Mouse (Mus musculus) heart, embryonic 12.5 days (tissue): ENCODE results near the gene Cntd1. TPM values are rescaled to one million over a fixed set of nuclear protein-coding genes. Genes with fewer than 3 reads are reported as not detected.
"Not testable (repeated sequence)": the region's sequence is repeated elsewhere in the genome, so short reads cannot be mapped to it uniquely, and the experiment has no call there.

Experiments used
- ATAC-seq: fragments of 200-750 bp; cut with Nextera tagmentation; 2 replicates; pipeline ENCODE4 v1.8.0; 2017; ENCODE audit warnings: moderate TSS enrichment, moderate library complexity; ENCODE audit not compliant: insufficient number of reproducible peaks, low FRiP score
- H3K27ac ChIP-seq: fragments of 300-500 bp; sonication (generic); 2 replicates; pipeline ENCODE4 v1.5.1; 2016; ENCODE audit warnings: mild to moderate bottlenecking, moderate library complexity; ENCODE audit not compliant: poor library complexity, severe bottlenecking
- H3K27me3 ChIP-seq: fragments of 300-500 bp; sonication (generic); replicated peaks from 2 replicates; pipeline ENCODE4 v1.6.1; 2016; ENCODE audit warnings: mild to moderate bottlenecking, moderate library complexity
- H3K36me3 ChIP-seq: fragments of 300-500 bp; sonication (generic); 2 replicates; pipeline ENCODE4 v1.6.1; 2016; ENCODE audit warnings: mild to moderate bottlenecking, moderate library complexity
- H3K4me1 ChIP-seq: fragments of 300-500 bp; sonication (generic); replicated peaks from 2 replicates; pipeline ENCODE4 v1.6.1; 2016; ENCODE audit warnings: mild to moderate bottlenecking
- H3K4me2 ChIP-seq: fragments of 300-500 bp; sonication (generic); 2 replicates; pipeline ENCODE4 v1.6.1; 2016; ENCODE audit warnings: mild to moderate bottlenecking, moderate library complexity
- H3K4me3 ChIP-seq: fragments of 300-500 bp; sonication (generic); 2 replicates; pipeline ENCODE4 v1.5.1; 2016; ENCODE audit warnings: mild to moderate bottlenecking
- H3K9ac ChIP-seq: fragments of 300-500 bp; sonication (generic); 2 replicates; pipeline ENCODE4 v1.6.1; 2016; ENCODE audit warnings: mild to moderate bottlenecking, moderate library complexity
- H3K9me3 ChIP-seq: fragments of 300-500 bp; sonication (generic); replicated peaks from 2 replicates; pipeline ENCODE4 v1.6.1; 2016; ENCODE audit warnings: mild to moderate bottlenecking, moderate library complexity
- WGBS: fragments of 180-500 bp; shearing (Covaris S2); methylation state at CpG from one replicate; pipeline ENCODE4 v1.1.7; 2016; 5-methylcytosine and 5-hydroxymethylcytosine counted together
- polyA plus RNA-seq: library from polyadenylated mRNA; unstranded; fragments of >200 nt; fragmentation: Nextera tagmentation; extraction: Ambion mirVana; gene quantifications from 2 replicates; pipeline ENCODE4 v1.2.1, GENCODE M21; 2016

Cntd1 gene
- polyA plus RNA-seq, 1 experiment from 2014 or later, result 1.5 TPM

- peak overlapping the region; percentile 92 for H3K4me3 ChIP-seq
- peak overlapping the region; percentile 90 for H3K4me2 ChIP-seq
- H3K27me3 ChIP-seq, result no peaks in the 10 kb centered on the region
- peaks cover 12% of the 10 kb centered on the region for H3K4me1 ChIP-seq
- peak; percentile 66 for ATAC-seq
- H3K27ac ChIP-seq, result peak overlapping the region; percentile 82
- peaks cover 41% of the 10 kb centered on the region for H3K36me3 ChIP-seq
- peak overlapping the region; percentile 96 for H3K9ac ChIP-seq
- H3K9me3 ChIP-seq, result no peaks in the 10 kb centered on the region
- under 1% methylated on average over 17 of the region's 17 CpGs for WGBS
These were observed 37.7 kb downstream of the Cntd1 start for GRCm38 (mm10) chr11:101316501-101316917.

- 11% methylated on average over 4 of the region's 4 CpGs for WGBS
- no peak overlapping the region for H3K4me2 ChIP-seq
- H3K27ac ChIP-seq, result no peak overlapping the region
- 0 out of 2 replicates have a peak, but pooled peaks cover under 1% of the 10 kb centered on the region for H3K4me1 ChIP-seq
- no peak overlapping the region for H3K4me3 ChIP-seq
- H3K9ac ChIP-seq, result no peak overlapping the region
- no peaks in the 10 kb centered on the region for H3K27me3 ChIP-seq
- ATAC-seq, result peak; percentile 49; the same call in 1 of the 2 replicates
- no peaks in the 10 kb centered on the region for H3K9me3 ChIP-seq
- peaks cover 69% of the 10 kb centered on the region for H3K36me3 ChIP-seq
These were observed 44.8 kb downstream of the Cntd1 start for GRCm38 (mm10) chr11:101323609-101324008.

- Histone ChIP-seq H3K27ac (no peak within 1 kb of the TSS), H3K4me3 (no peak within 1 kb of the TSS), H3K9me3 (no peaks in the 10 kb centered on the region), H3K9ac (no peak within 1 kb of the TSS), H3K4me1 (peaks cover 7% of the 10 kb centered on the region; the same call in 1 of the 2 replicates), H3K4me2 (no peak within 1 kb of the TSS), H3K27me3 (no peaks in the 10 kb centered on the region), H3K36me3 (peaks cover 58% of the 10 kb centered on the region)
- ATAC-seq, result no peak
- WGBS, result 88% methylated on average over 5 of the region's 5 CpGs
These were observed 46.0 kb downstream of the Cntd1 start, which contains the start of gene Aoc2 for GRCm38 (mm10) chr11:101324763-101325162. Gene Aoc2 (plus strand): TSS chr11:101325063.

- H3K9me3 ChIP-seq, H3K9ac ChIP-seq, H3K27ac ChIP-seq, H3K4me3 ChIP-seq, H3K27me3 ChIP-seq, H3K4me2 ChIP-seq, ATAC-seq, H3K4me1 ChIP-seq: not testable (repeated sequence)
- WGBS, result 93% methylated on average over 11 of the region's 11 CpGs
- peaks cover 53% of the 10 kb centered on the region for H3K36me3 ChIP-seq
These were observed 46.4 kb downstream of the Cntd1 start for GRCm38 (mm10) chr11:101325201-101325600.

- Histone ChIP-seq H3K27ac (no peak overlapping the region), H3K4me2 (no peak overlapping the region), H3K27me3 (no peaks in the 10 kb centered on the region), H3K4me3 (no peak overlapping the region), H3K9me3 (no peaks in the 10 kb centered on the region), H3K4me1 (peaks cover 7% of the 10 kb centered on the region; the same call in 1 of the 2 replicates), H3K36me3 (peaks cover 44% of the 10 kb centered on the region), H3K9ac (no peak overlapping the region)
- WGBS, result 85% methylated on average over 11 of the region's 11 CpGs
- no peak for ATAC-seq
These were observed 47.3 kb downstream of the Cntd1 start for GRCm38 (mm10) chr11:101326147-101326546.

- 48% methylated on average over 3 of the region's 3 CpGs for WGBS
- no peak overlapping the region for H3K4me2 ChIP-seq
- H3K9ac ChIP-seq, result no peak overlapping the region
- no peaks in the 10 kb centered on the region for H3K27me3 ChIP-seq
- ATAC-seq, result no peak
- no peak overlapping the region for H3K4me3 ChIP-seq
- no peaks in the 10 kb centered on the region for H3K9me3 ChIP-seq
- H3K27ac ChIP-seq, result no peak overlapping the region
- peaks cover 7% of the 10 kb centered on the region; the same call in 1 of the 2 replicates for H3K4me1 ChIP-seq
- peaks cover 32% of the 10 kb centered on the region for H3K36me3 ChIP-seq
These were observed 48.5 kb downstream of the Cntd1 start for GRCm38 (mm10) chr11:101327311-101327710.

GRCm38 (mm10) chr11:101328941-101329635, 50.3 kb downstream of the Cntd1 start:
- no peaks in the 10 kb centered on the region for H3K9me3 ChIP-seq
- no peak overlapping the region for H3K4me3 ChIP-seq
- H3K4me1 ChIP-seq, result peaks cover 7% of the 10 kb centered on the region; the same call in 1 of the 2 replicates
- H3K4me2 ChIP-seq, result no peak overlapping the region
- peaks cover 18% of the 10 kb centered on the region for H3K36me3 ChIP-seq
- 75% methylated on average over 6 of the region's 6 CpGs for WGBS
- no peak for ATAC-seq
- H3K27me3 ChIP-seq, result no peaks in the 10 kb centered on the region
- no peak overlapping the region for H3K9ac ChIP-seq
- no peak overlapping the region for H3K27ac ChIP-seq

- Histone ChIP-seq H3K4me1 (peaks cover 11% of the 10 kb centered on the region; the same call in 1 of the 2 replicates), H3K4me3 (no peak within 1 kb of the TSS), H3K36me3 (peaks cover 5% of the 10 kb centered on the region), H3K27ac (no peak within 1 kb of the TSS), H3K9ac (no peak within 1 kb of the TSS), H3K4me2 (no peak within 1 kb of the TSS), H3K27me3 (no peaks in the 10 kb centered on the region), H3K9me3 (no peaks in the 10 kb centered on the region)
- ATAC-seq, result no peak
- 58% methylated on average over 7 of the region's 7 CpGs for WGBS
These were observed 51.6 kb downstream of the Cntd1 start, which contains the start of gene Aoc3 for GRCm38 (mm10) chr11:101330371-101330924. Gene Aoc3 (plus strand): TSS chr11:101330605.

- not testable (repeated sequence) for H3K36me3 ChIP-seq, H3K27ac ChIP-seq, H3K27me3 ChIP-seq, ATAC-seq, H3K9me3 ChIP-seq, H3K9ac ChIP-seq, H3K4me2 ChIP-seq, H3K4me3 ChIP-seq
- peaks cover 11% of the 10 kb centered on the region; the same call in 1 of the 2 replicates for H3K4me1 ChIP-seq
- WGBS, result 58% methylated on average over 6 of the region's 6 CpGs
These were observed 52.1 kb downstream of the Cntd1 start for GRCm38 (mm10) chr11:101330961-101331360.

GRCm38 (mm10) chr11:101332537-101332936, 53.7 kb downstream of the Cntd1 start:
- 69% methylated on average over 3 of the region's 3 CpGs for WGBS

GRCm38 (mm10) chr11:101334023-101334422, 55.2 kb downstream of the Cntd1 start:
- peaks cover 24% of the 10 kb centered on the region for H3K4me1 ChIP-seq
- H3K4me3 ChIP-seq, result no peak overlapping the region

More at GRCm38 (mm10) chr11:101332537-101332936, 53.7 kb downstream of the Cntd1 start:
- Histone ChIP-seq H3K27ac (no peak overlapping the region), H3K4me3 (no peak overlapping the region), H3K4me1 (peaks cover 14% of the 10 kb centered on the region), H3K4me2 (no peak overlapping the region), H3K36me3 (no peaks in the 10 kb centered on the region), H3K9me3 (no peaks in the 10 kb centered on the region), H3K27me3 (no peaks in the 10 kb centered on the region), H3K9ac (no peak overlapping the region)
- no peak for ATAC-seq

More at GRCm38 (mm10) chr11:101334023-101334422, 55.2 kb downstream of the Cntd1 start:
- H3K9me3 ChIP-seq, result no peaks in the 10 kb centered on the region
- no peaks in the 10 kb centered on the region for H3K36me3 ChIP-seq
- no peak for ATAC-seq
- WGBS, result 38% methylated on average over 10 of the region's 10 CpGs
- H3K27me3 ChIP-seq, result no peaks in the 10 kb centered on the region
- H3K9ac ChIP-seq, result no peak overlapping the region
- no peak overlapping the region for H3K27ac ChIP-seq
- no peak overlapping the region for H3K4me2 ChIP-seq
